Mouse (Mus musculus) spleen, adult 2 months (tissue): ENCODE data around the gene Nalcn. TPM values are rescaled to one million over a fixed set of nuclear protein-coding genes. Genes with fewer than 3 reads are reported as not detected.
"Not testable (repeated sequence)": the region's sequence is repeated elsewhere in the genome, so short reads cannot be mapped to it uniquely, and the experiment has no call there.

ENCODE experiments used
- DNase-seq, 2 experiments: peaks; one replicate each; pipeline versions ENCODE4 v3.0.0 to v3.0.0-alpha.2; 2012 to 2021; ENCODE audit warnings: low spot score in 2 of 2, low read depth in 1 of 2
- H3K27ac ChIP-seq: fragments of 200-500 bp; 2 replicates; pipeline ENCODE4 v1.5.1; 2012; ENCODE audit warnings: low read length, inconsistent platforms; ENCODE audit not compliant: insufficient read depth
- H3K27me3 ChIP-seq: fragments of 200-500 bp; 2 replicates; pipeline ENCODE4 v1.6.1; 2012; ENCODE audit warnings: mild to moderate bottlenecking, moderate library complexity, low read length, inconsistent platforms; ENCODE audit not compliant: control insufficient read depth, insufficient read depth
- H3K36me3 ChIP-seq: fragments of 200-500 bp; 2 replicates; pipeline ENCODE4 v1.6.1; 2012; ENCODE audit warnings: mild to moderate bottlenecking, low read length, inconsistent platforms; ENCODE audit not compliant: control insufficient read depth, insufficient read depth
- H3K4me1 ChIP-seq: fragments of 200-500 bp; 2 replicates; pipeline ENCODE4 v1.6.1; 2011; ENCODE audit warnings: inconsistent platforms; ENCODE audit not compliant: control insufficient read depth, insufficient read depth, insufficient read length
- H3K4me3 ChIP-seq: fragments of 200-500 bp; 2 replicates; pipeline ENCODE4 v1.5.1; 2011; ENCODE audit warnings: mild to moderate bottlenecking, inconsistent platforms; ENCODE audit not compliant: insufficient read depth, insufficient read length; ENCODE audit errors: extremely low read depth
- CTCF ChIP-seq: fragments of 200-500 bp; IDR thresholded peaks from 2 replicates; pipeline ENCODE4 v1.5.1; 2011; ENCODE audit warnings: mild to moderate bottlenecking, inconsistent platforms; ENCODE audit not compliant: insufficient read depth, insufficient read length, insufficient replicate concordance; ENCODE audit errors: extremely low read depth
- POLR2A ChIP-seq: fragments of 200-500 bp; IDR thresholded peaks from 2 replicates; pipeline ENCODE4 v1.6.1; 2011; ENCODE audit warnings: low read depth, low read length, inconsistent platforms
- WGBS: fragments of 180-500 bp; shearing (Covaris S2); methylation state at CpG from one replicate; pipeline ENCODE4 v1.1.7; 2018; 5-methylcytosine and 5-hydroxymethylcytosine counted together
- polyA plus RNA-seq: library from polyadenylated mRNA; depleted of rRNA; stranded (reverse); fragments of >200 nt; gene quantifications from 2 replicates; pipeline ENCODE4 v1.2.3, GENCODE M21; 2012; rRNA removed

Gene Nalcn
- polyA plus RNA-seq = 0.02 TPM in 1 of 2 replicates, not detected in the other

GRCm38 (mm10) chr14:123626501-123627179 is at the start of gene Nalcn:
Gene Nalcn, minus strand, starts transcription at chr14:123627144.
- no peaks in the 10 kb centered on the region for H3K36me3 ChIP-seq
- H3K4me3 ChIP-seq = no peak within 1 kb of the TSS
- 11% methylated on average over 47 of the region's 47 CpGs for WGBS
- H3K4me1 ChIP-seq = no peaks in the 10 kb centered on the region
- no peaks in the 10 kb centered on the region for H3K27me3 ChIP-seq
- DNase-seq = no peak
- no peak within 1 kb of the TSS for H3K27ac ChIP-seq
- TF ChIP-seq CTCF (no peak), POLR2A (no peak)

- H3K27ac ChIP-seq, H3K36me3 ChIP-seq, H3K27me3 ChIP-seq, DNase-seq, H3K4me1 ChIP-seq, H3K4me3 ChIP-seq: not testable (repeated sequence)
- 85% methylated on average over 21 of the region's 21 CpGs for WGBS
Measured at GRCm38 (mm10) chr14:123671076-123671475, 44.1 kb upstream of the Nalcn start.

GRCm38 (mm10) chr14:123664451-123664850 is 37.5 kb upstream of the Nalcn start:
- Histone ChIP-seq H3K4me3 (no peak overlapping the region), H3K27me3 (no peaks in the 10 kb centered on the region), H3K27ac (no peak overlapping the region), H3K36me3 (no peaks in the 10 kb centered on the region), H3K4me1 (no peaks in the 10 kb centered on the region)
- TF ChIP-seq POLR2A = no peak
- no peak for TF ChIP-seq CTCF
- no peak for DNase-seq

- DNase-seq = no peak
- no peaks in the 10 kb centered on the region for H3K36me3 ChIP-seq
- H3K4me1 ChIP-seq = no peaks in the 10 kb centered on the region
- TF ChIP-seq CTCF (no peak), POLR2A (no peak)
- no peaks in the 10 kb centered on the region for H3K27me3 ChIP-seq
- H3K27ac ChIP-seq = no peak overlapping the region
- H3K4me3 ChIP-seq = no peak overlapping the region
Measured at GRCm38 (mm10) chr14:123663206-123663605, 36.3 kb upstream of the Nalcn start.

- WGBS = 45% methylated on average over 1 of the region's 1 CpGs
- Histone ChIP-seq H3K4me3 (no peak overlapping the region), H3K36me3 (no peaks in the 10 kb centered on the region), H3K27me3 (no peaks in the 10 kb centered on the region), H3K4me1 (no peaks in the 10 kb centered on the region), H3K27ac (no peak overlapping the region)
- TF ChIP-seq POLR2A (no peak), CTCF (no peak)
- DNase-seq = no peak
Measured at GRCm38 (mm10) chr14:123662386-123662785, 35.4 kb upstream of the Nalcn start.

- H3K27me3 ChIP-seq = no peaks in the 10 kb centered on the region
- H3K4me3 ChIP-seq = no peak overlapping the region
- TF ChIP-seq POLR2A = no peak
- no peak for TF ChIP-seq CTCF
- no peak for DNase-seq
- H3K4me1 ChIP-seq = no peaks in the 10 kb centered on the region
- WGBS = 25% methylated on average over 20 of the region's 20 CpGs
- H3K27ac ChIP-seq = no peak overlapping the region
- no peaks in the 10 kb centered on the region for H3K36me3 ChIP-seq
Measured at GRCm38 (mm10) chr14:123661091-123661491, 34.1 kb upstream of the Nalcn start.

- H3K36me3 ChIP-seq = no peaks in the 10 kb centered on the region
- no peaks in the 10 kb centered on the region for H3K4me1 ChIP-seq
- no peak within 1 kb of the TSS for H3K4me3 ChIP-seq
- no peak for TF ChIP-seq CTCF
- TF ChIP-seq POLR2A = no peak
- no peaks in the 10 kb centered on the region for H3K27me3 ChIP-seq
- no peak within 1 kb of the TSS for H3K27ac ChIP-seq
- no peak for DNase-seq
- WGBS = 57% methylated on average over 7 of the region's 7 CpGs
Measured at GRCm38 (mm10) chr14:123659921-123660385, 33.0 kb upstream of the Nalcn start, which contains the start of gene Itgbl1. Gene Itgbl1, plus strand, starts transcription at chr14:123659971.
